Mouse (Mus musculus) limb, embryonic 14.5 days (tissue): Measurements from ENCODE around the gene Cyth3. TPM values are rescaled to one million over a fixed set of nuclear protein-coding genes. Genes with fewer than 3 reads are reported as not detected.

ENCODE experiments used
- ATAC-seq: fragments of 200-750 bp; cut with Nextera tagmentation; 2 replicates; pipeline ENCODE4 v1.8.0; 2017; ENCODE audit warnings: low read depth, moderate number of reproducible peaks, moderate TSS enrichment; ENCODE audit not compliant: low FRiP score
- DNase-seq: peaks from one replicate; pipeline ENCODE4 v3.0.0-alpha.2; 2015; ENCODE audit warnings: low spot score
- H3K27ac ChIP-seq: fragments of 300-500 bp; sonication (generic); replicated peaks from 2 replicates; pipeline ENCODE4 v1.5.1; 2014; ENCODE audit warnings: low read depth, mild to moderate bottlenecking, low read length, moderate library complexity, mixed read lengths
- H3K27me3 ChIP-seq: fragments of 300-500 bp; sonication (generic); 2 replicates; pipeline ENCODE4 v1.6.1; 2014; ENCODE audit warnings: low read length, mixed read lengths; ENCODE audit not compliant: control insufficient read depth, insufficient read depth
- H3K36me3 ChIP-seq: fragments of 300-500 bp; sonication (generic); 2 replicates; pipeline ENCODE4 v1.6.1; 2014; ENCODE audit warnings: mild to moderate bottlenecking, low read length, moderate library complexity, mixed read lengths; ENCODE audit not compliant: control insufficient read depth, insufficient read depth
- H3K4me1 ChIP-seq: fragments of 300-500 bp; sonication (generic); 2 replicates; pipeline ENCODE4 v1.6.1; 2014; ENCODE audit warnings: antibody characterized with exemption, low read length, mixed read lengths; ENCODE audit not compliant: control insufficient read depth, insufficient read depth
- H3K4me2 ChIP-seq: fragments of 300-500 bp; sonication (generic); replicated peaks from 2 replicates; pipeline ENCODE4 v1.6.1; 2014; ENCODE audit warnings: low read depth, mild to moderate bottlenecking, low read length, moderate library complexity; ENCODE audit not compliant: severe bottlenecking
- H3K4me3 ChIP-seq: fragments of 300-500 bp; sonication (generic); replicated peaks from 2 replicates; pipeline ENCODE4 v1.5.1; 2014; ENCODE audit warnings: low read length
- H3K9ac ChIP-seq: fragments of 300-500 bp; sonication (generic); 2 replicates; pipeline ENCODE4 v1.6.1; 2014; ENCODE audit warnings: mild to moderate bottlenecking, low read depth, low read length, moderate library complexity; ENCODE audit not compliant: severe bottlenecking
- H3K9me3 ChIP-seq: fragments of 300-500 bp; sonication (generic); 2 replicates; pipeline ENCODE4 v1.6.1; 2016; ENCODE audit warnings: low read length; ENCODE audit not compliant: control insufficient read depth
- POLR2A ChIP-seq: fragments of 200-500 bp; IDR thresholded peaks from 2 replicates; pipeline ENCODE4 v1.8.0; 2012; ENCODE audit warnings: inconsistent platforms, mild to moderate bottlenecking, moderate library complexity, borderline replicate concordance; ENCODE audit not compliant: insufficient read depth, insufficient read length; ENCODE audit errors: extremely low read depth
- whole genome bisulfite sequencing: fragments of 180-500 bp; shearing (Covaris S2); extraction: QIAGEN DNeasy Blood & Tissue Kit; methylation state at CpG from one replicate; pipeline ENCODE4 v1.1.7; 2014; 5-methylcytosine and 5-hydroxymethylcytosine counted together
- polyA plus RNA-seq, 2 experiments: library from polyadenylated mRNA; depleted of rRNA in 1 of 2; stranded (reverse) in 1 of 2; unstranded in 1 of 2; fragments of >200 nt; fragmentation: Nextera tagmentation in 1 of 2; extraction: Ambion mirVana in 1 of 2; gene quantifications; 2 replicates each; pipeline versions ENCODE4 v1.2.1 to v1.2.3; 2012 to 2014

Gene Cyth3
- polyA plus RNA-seq, 2 experiments, result 50.6 to 60.5 TPM

GRCm38 (mm10) chr5:143581874-143582273 lies 40.4 kb upstream of the Cyth3 start:
- 83% methylated on average over 8 of the region's 8 CpGs for WGBS

GRCm38 (mm10) chr5:143583081-143583480 lies 39.2 kb upstream of the Cyth3 start:
- no peak for DNase-seq
- Histone ChIP-seq H3K9me3 (no peaks in the 10 kb centered on the region), H3K27me3 (no peaks in the 10 kb centered on the region), H3K9ac (no peak overlapping the region), H3K36me3 (no peaks in the 10 kb centered on the region), H3K4me1 (no peaks in the 10 kb centered on the region), H3K4me2 (no peak overlapping the region), H3K4me3 (no peak overlapping the region), H3K27ac (no peak overlapping the region)
- WGBS, result 95% methylated on average over 10 of the region's 10 CpGs
- ATAC-seq, result no peak
- TF ChIP-seq POLR2A, result no peak

More at GRCm38 (mm10) chr5:143581874-143582273, 40.4 kb upstream of the Cyth3 start:
- Histone ChIP-seq H3K4me3 (no peak overlapping the region), H3K27me3 (no peaks in the 10 kb centered on the region), H3K4me1 (no peaks in the 10 kb centered on the region), H3K27ac (no peak overlapping the region), H3K9me3 (no peaks in the 10 kb centered on the region), H3K4me2 (no peak overlapping the region), H3K9ac (no peak overlapping the region), H3K36me3 (no peaks in the 10 kb centered on the region)
- no peak for DNase-seq
- ATAC-seq, result no peak
- no peak for TF ChIP-seq POLR2A

GRCm38 (mm10) chr5:143584982-143585381 lies 37.3 kb upstream of the Cyth3 start:
- no peak for TF ChIP-seq POLR2A

GRCm38 (mm10) chr5:143586386-143586785 lies 35.9 kb upstream of the Cyth3 start:
- 86% methylated on average over 8 of the region's 8 CpGs for WGBS
- Histone ChIP-seq H3K4me2 (no peak overlapping the region), H3K27ac (no peak overlapping the region)

More at GRCm38 (mm10) chr5:143584982-143585381, 37.3 kb upstream of the Cyth3 start:
- H3K4me1 ChIP-seq, result peaks cover 5% of the 10 kb centered on the region
- H3K36me3 ChIP-seq, result no peaks in the 10 kb centered on the region
- no peak overlapping the region for H3K4me2 ChIP-seq
- H3K4me3 ChIP-seq, result no peak overlapping the region
- 56% methylated on average over 5 of the region's 5 CpGs for WGBS
- H3K9ac ChIP-seq, result no peak overlapping the region
- H3K9me3 ChIP-seq, result no peaks in the 10 kb centered on the region
- H3K27me3 ChIP-seq, result no peaks in the 10 kb centered on the region
- no peak overlapping the region for H3K27ac ChIP-seq
- DNase-seq (no peak), ATAC-seq (no peak)

GRCm38 (mm10) chr5:143589108-143589507 lies 33.1 kb upstream of the Cyth3 start:
- no peak overlapping the region for H3K9ac ChIP-seq
- DNase-seq, result no peak

More at GRCm38 (mm10) chr5:143586386-143586785, 35.9 kb upstream of the Cyth3 start:
- Histone ChIP-seq H3K9ac (no peak overlapping the region), H3K4me1 (peaks cover 5% of the 10 kb centered on the region), H3K36me3 (no peaks in the 10 kb centered on the region), H3K4me3 (no peak overlapping the region), H3K9me3 (no peaks in the 10 kb centered on the region), H3K27me3 (no peaks in the 10 kb centered on the region)
- no peak for ATAC-seq
- no peak for DNase-seq
- TF ChIP-seq POLR2A, result no peak

GRCm38 (mm10) chr5:143592926-143593325 lies 29.3 kb upstream of the Cyth3 start:
- no peak overlapping the region for H3K4me2 ChIP-seq
- H3K4me1 ChIP-seq, result peaks cover 5% of the 10 kb centered on the region
- DNase-seq (no peak), ATAC-seq (no peak)
- TF ChIP-seq POLR2A, result no peak
- no peak overlapping the region for H3K4me3 ChIP-seq
- no peaks in the 10 kb centered on the region for H3K9me3 ChIP-seq
- 55% methylated on average over 5 of the region's 5 CpGs for WGBS
- H3K27ac ChIP-seq, result no peak overlapping the region
- H3K9ac ChIP-seq, result no peak overlapping the region
- no peaks in the 10 kb centered on the region for H3K27me3 ChIP-seq
- no peaks in the 10 kb centered on the region for H3K36me3 ChIP-seq

More at GRCm38 (mm10) chr5:143589108-143589507, 33.1 kb upstream of the Cyth3 start:
- no peaks in the 10 kb centered on the region for H3K36me3 ChIP-seq
- no peak overlapping the region for H3K4me3 ChIP-seq
- H3K27ac ChIP-seq, result no peak overlapping the region
- no peaks in the 10 kb centered on the region for H3K27me3 ChIP-seq
- ATAC-seq, result peak; percentile 63; the same call in 1 of the 2 replicates
- H3K9me3 ChIP-seq, result no peaks in the 10 kb centered on the region
- no peak for TF ChIP-seq POLR2A
- no peak overlapping the region; the same call in 1 of the 2 replicates for H3K4me2 ChIP-seq
- H3K4me1 ChIP-seq, result peaks cover 5% of the 10 kb centered on the region
- 24% methylated on average over 17 of the region's 17 CpGs for WGBS
